Mouse (Mus musculus): ENCODE results near the gene Hadha.

The Hadha gene

DNA sequence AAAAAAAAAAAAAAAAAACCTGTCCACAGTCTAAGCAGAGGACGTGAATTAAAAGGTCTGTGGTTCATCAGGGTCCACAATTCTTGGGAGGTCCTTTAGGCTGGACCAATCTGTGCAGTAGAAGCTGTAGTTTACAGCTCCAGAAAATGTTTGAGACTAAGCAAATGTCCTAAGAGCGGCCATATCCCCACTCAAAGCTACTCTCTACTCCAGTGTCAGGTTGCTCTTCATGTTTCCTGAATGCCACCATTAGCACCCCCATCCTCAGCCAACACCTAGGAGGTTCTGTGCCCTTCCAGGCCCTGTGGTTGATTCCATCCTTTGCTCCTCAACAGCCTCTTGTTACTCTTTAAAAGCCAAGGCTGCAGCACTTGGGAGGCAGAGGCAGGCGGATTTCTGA lies 82.6 kb downstream of the Hadha start:
- DNase-seq (ENCODE audit: low read depth in 1 of 2, low spot score in 2 of 2) = no peak

DNA sequence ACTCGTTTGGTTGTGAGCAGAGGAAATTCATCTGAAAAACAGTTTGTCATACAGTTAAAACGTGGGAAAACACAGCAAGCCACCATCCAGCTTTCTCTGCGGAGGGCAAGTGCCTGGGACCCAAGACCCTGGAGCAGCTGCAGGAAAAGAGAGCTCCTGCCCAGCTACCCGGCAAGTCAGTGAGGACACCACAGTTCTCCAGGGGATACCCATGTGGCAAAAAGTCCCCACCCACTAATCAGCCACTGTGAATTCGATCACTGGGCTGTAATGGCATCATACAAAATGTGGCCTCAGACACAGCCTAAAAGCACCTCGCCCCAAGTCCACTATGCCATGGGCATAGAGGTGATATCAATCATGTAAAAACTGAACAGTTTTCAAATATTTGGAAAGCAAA lies 83.3 kb downstream of the Hadha start:
- no peak for DNase-seq (ENCODE audit: low read depth in 1 of 2, low spot score in 2 of 2)

Data from monocyte, adult 2 months (primary cell).